Mouse (Mus musculus) ES-E14 (cell line): ENCODE measurements around the gene Tubg1.

Experiments
- CHD2 ChIP-seq: IDR thresholded peaks from 2 replicates; pipeline ENCODE4 v1.6.1; 2014; ENCODE audit warnings: mild to moderate bottlenecking, low read depth, low read length, inconsistent platforms
- HCFC1 ChIP-seq: IDR thresholded peaks from 2 replicates; pipeline ENCODE4 v1.6.1; 2012; ENCODE audit warnings: low read length, inconsistent platforms, borderline replicate concordance; ENCODE audit not compliant: insufficient read depth
- MAFK ChIP-seq: IDR thresholded peaks from 2 replicates; pipeline ENCODE4 v1.6.1; 2014; ENCODE audit warnings: mild to moderate bottlenecking, low read depth, low read length, inconsistent platforms; ENCODE audit not compliant: insufficient read depth
- ZC3H11A ChIP-seq: IDR thresholded peaks from 2 replicates; pipeline ENCODE4 v1.6.1; 2012; ENCODE audit warnings: low read depth, mild to moderate bottlenecking, inconsistent platforms, low read length, borderline replicate concordance
- ZNF384 ChIP-seq: IDR thresholded peaks from 2 replicates; pipeline ENCODE4 v1.6.1; 2012; ENCODE audit warnings: low read depth, low read length, inconsistent platforms

DNA sequence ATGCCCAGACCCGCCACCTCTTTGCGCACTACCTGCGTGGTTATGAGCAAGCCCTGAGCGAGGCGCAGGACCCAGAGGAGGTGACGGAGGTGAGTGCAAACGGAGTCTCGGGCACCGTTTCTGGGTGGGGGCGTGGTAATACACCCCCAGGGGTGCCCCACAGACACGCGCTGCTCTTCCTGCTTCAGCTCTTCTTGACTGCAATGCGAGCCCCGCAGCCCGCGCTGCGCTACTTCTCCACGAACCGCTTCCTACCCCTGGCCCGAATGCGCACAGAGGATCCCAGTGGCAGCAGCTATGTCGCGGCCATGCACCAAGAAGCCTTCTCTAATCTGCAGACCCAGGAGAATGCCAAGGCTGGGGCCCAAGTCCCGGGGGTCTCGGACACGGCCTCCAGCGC is 40.0 kb upstream of the Tubg1 start:
- TF ChIP-seq HCFC1 (no peak), ZC3H11A (no peak), ZNF384 (no peak), CHD2 (no peak), MAFK (no peak)
